Mouse (Mus musculus) liver, embryonic 14.5 days (tissue): ENCODE measurements around the gene Sdhaf2. TPM values are rescaled to one million over a fixed set of nuclear protein-coding genes. Genes with fewer than 3 reads are reported as not detected.

Experiments
- ATAC-seq: fragments of 200-750 bp; cut with Nextera tagmentation; 2 replicates; pipeline ENCODE4 v1.8.0; 2017; ENCODE audit warnings: moderate number of reproducible peaks, mild to moderate bottlenecking, moderate library complexity; ENCODE audit not compliant: insufficient read depth
- DNase-seq, 3 experiments: peaks; one replicate each; pipeline ENCODE4 v3.0.0-alpha.2; 2012 to 2013; ENCODE audit warnings: low read depth in 3 of 3, low spot score in 3 of 3
- H3K27ac ChIP-seq: fragments of 300-500 bp; sonication (generic); 2 replicates; pipeline ENCODE4 v1.5.1; 2014; ENCODE audit warnings: moderate library complexity, mild to moderate bottlenecking, control low read depth, inconsistent platforms
- H3K27me3 ChIP-seq: fragments of 300-500 bp; sonication (generic); 2 replicates; pipeline ENCODE4 v1.6.1; 2014; ENCODE audit warnings: mild to moderate bottlenecking, low read length, moderate library complexity; ENCODE audit not compliant: control insufficient read depth, insufficient read depth
- H3K36me3 ChIP-seq: fragments of 300-500 bp; sonication (generic); replicated peaks from 2 replicates; pipeline ENCODE4 v1.6.1; 2014; ENCODE audit warnings: low read depth; ENCODE audit not compliant: control insufficient read depth, insufficient read depth
- H3K4me1 ChIP-seq, 2 experiments: fragments of 200-500 bp in 1 of 2; fragments of 300-500 bp in 1 of 2; sonication (generic) in 1 of 2; replicated peaks; 2 replicates each; pipeline ENCODE4 v1.6.1; 2012 to 2014; ENCODE audit warnings: antibody characterized with exemption in 1 of 2, inconsistent platforms in 1 of 2, low read length in 1 of 2; ENCODE audit not compliant: control insufficient read depth in 2 of 2, insufficient read depth in 2 of 2
- H3K4me2 ChIP-seq: fragments of 300-500 bp; sonication (generic); 2 replicates; pipeline ENCODE4 v1.6.1; 2014; ENCODE audit warnings: low read depth, mild to moderate bottlenecking, control low read depth, moderate library complexity
- H3K4me3 ChIP-seq, 2 experiments: fragments of 200-500 bp in 1 of 2; fragments of 300-500 bp in 1 of 2; sonication (generic) in 1 of 2; 2 replicates each; pipeline ENCODE4 v1.5.1; 2012 to 2014; ENCODE audit warnings: low read depth in 2 of 2, low read length in 2 of 2, mild to moderate bottlenecking in 2 of 2, control low read depth in 1 of 2, inconsistent platforms in 1 of 2, moderate library complexity in 1 of 2; ENCODE audit not compliant: insufficient read depth in 1 of 2
- H3K9ac ChIP-seq: fragments of 300-500 bp; sonication (generic); replicated peaks from 2 replicates; pipeline ENCODE4 v1.6.1; 2014; ENCODE audit warnings: mild to moderate bottlenecking, control low read depth, moderate library complexity
- H3K9me3 ChIP-seq: fragments of 300-500 bp; sonication (generic); 2 replicates; pipeline ENCODE4 v1.6.1; 2016; ENCODE audit warnings: low read length, mixed read lengths; ENCODE audit not compliant: control insufficient read depth
- CTCF ChIP-seq: IDR thresholded peaks from 2 replicates; pipeline ENCODE4 v1.5.1; 2016; ENCODE audit warnings: antibody characterized with exemption, low read depth, control low read depth
- EP300 ChIP-seq: IDR thresholded peaks from 2 replicates; pipeline ENCODE4 v1.6.1; 2016; ENCODE audit warnings: antibody characterized with exemption, low read depth
- WGBS: fragments of 180-500 bp; shearing (Covaris S2); extraction: QIAGEN DNeasy Blood & Tissue Kit; methylation state at CpG from one replicate; pipeline ENCODE4 v1.1.7; 2014; ENCODE audit not compliant: insufficient replicate concordance; 5-methylcytosine and 5-hydroxymethylcytosine counted together
- polyA plus RNA-seq, 2 experiments: library from polyadenylated mRNA; depleted of rRNA in 1 of 2; stranded (reverse) in 1 of 2; unstranded in 1 of 2; fragments of >200 nt; fragmentation: Nextera tagmentation in 1 of 2; extraction: Ambion mirVana in 1 of 2; gene quantifications; 2 replicates each; pipeline versions ENCODE4 v1.2.1 to v1.2.3; 2012 to 2014

Sdhaf2 gene
- polyA plus RNA-seq, 2 experiments: 20.5 to 26.9 TPM

- ATAC-seq (peak; percentile 51), DNase-seq (no peak)
- no peak overlapping the region for H3K9ac ChIP-seq
- H3K36me3 ChIP-seq: no peaks in the 10 kb centered on the region
- no peaks in the 10 kb centered on the region; a peak in 1 of 4 replicates for H3K4me1 ChIP-seq
- H3K4me3 ChIP-seq: peak overlapping the region in 1 of 2 experiments; percentile 35; a peak in 2 of 4 replicates
- peaks cover 59% of the 10 kb centered on the region for H3K27me3 ChIP-seq
- no peak for TF ChIP-seq EP300
- no peak for TF ChIP-seq CTCF
- peak overlapping the region; percentile 49 for H3K4me2 ChIP-seq
- H3K9me3 ChIP-seq: no peaks in the 10 kb centered on the region
- WGBS: 1% methylated on average over 33 of the region's 34 CpGs
- no peak overlapping the region for H3K27ac ChIP-seq
Observed at GRCm38 (mm10) chr19:10457484-10457800, 68.5 kb downstream of the Sdhaf2 start.

- Histone ChIP-seq H3K9ac (no peak within 1 kb of the TSS), H3K36me3 (no peaks in the 10 kb centered on the region), H3K4me3 (peak within 1 kb of the TSS in 1 of 2 experiments; percentile 35; a peak in 2 of 4 replicates), H3K27ac (no peak within 1 kb of the TSS), H3K4me1 (no peaks in the 10 kb centered on the region; a peak in 1 of 4 replicates), H3K9me3 (no peaks in the 10 kb centered on the region), H3K27me3 (peaks cover 54% of the 10 kb centered on the region), H3K4me2 (peak within 1 kb of the TSS; percentile 49)
- TF ChIP-seq EP300 (no peak), CTCF (peak; percentile 28; the same call in 1 of the 2 replicates)
- DNase-seq (no peak), ATAC-seq (0 out of 2 replicates have a peak, but pooled peaks have one; percentile 11)
- 2% methylated on average over 96 of the region's 96 CpGs for WGBS
Observed at GRCm38 (mm10) chr19:10456752-10457483, 69.0 kb downstream of the Sdhaf2 start, which contains the start of gene Lrrc10b. Gene Lrrc10b, minus strand, starts transcription at chr19:10457473.

GRCm38 (mm10) chr19:10455437-10455806 is 70.5 kb downstream of the Sdhaf2 start:
- no peaks in the 10 kb centered on the region for H3K9me3 ChIP-seq
- DNase-seq (no peak), ATAC-seq (no peak)
- no peaks in the 10 kb centered on the region for H3K36me3 ChIP-seq
- no peak overlapping the region for H3K4me3 ChIP-seq
- no peak overlapping the region for H3K9ac ChIP-seq
- TF ChIP-seq CTCF (no peak), EP300 (no peak)
- WGBS: 58% methylated on average over 3 of the region's 3 CpGs
- H3K27me3 ChIP-seq: peaks cover 47% of the 10 kb centered on the region
- no peak overlapping the region for H3K4me2 ChIP-seq
- no peak overlapping the region for H3K27ac ChIP-seq
- H3K4me1 ChIP-seq: no peaks in the 10 kb centered on the region; a peak in 1 of 4 replicates

GRCm38 (mm10) chr19:10454718-10455436 is 71.1 kb downstream of the Sdhaf2 start:
- DNase-seq: no peak
- Histone ChIP-seq H3K4me3 (no peak overlapping the region), H3K27me3 (peaks cover 44% of the 10 kb centered on the region), H3K36me3 (no peaks in the 10 kb centered on the region), H3K9ac (no peak overlapping the region), H3K4me1 (no peaks in the 10 kb centered on the region; a peak in 1 of 4 replicates), H3K27ac (no peak overlapping the region), H3K4me2 (no peak overlapping the region), H3K9me3 (no peaks in the 10 kb centered on the region)
- TF ChIP-seq CTCF (no peak), EP300 (no peak)
- no peak for ATAC-seq
- WGBS: 38% methylated on average over 4 of the region's 4 CpGs

Other genes with a start within 250 kb of the Sdhaf2 start
- 0.30 and 0.32 TPM in 2 replicates for gene Dagla, start 221.3 kb downstream of the Sdhaf2 start, polyA plus RNA-seq (2012; rRNA removed)
- 0.09 and 0.19 TPM in 2 replicates for gene Dagla, start 221.3 kb downstream of the Sdhaf2 start, polyA plus RNA-seq (2014; fragmentation: Nextera tagmentation; extraction: Ambion mirVana)
- 0.28 and 0.37 TPM in 2 replicates for gene Syt7, start 137.1 kb downstream of the Sdhaf2 start, polyA plus RNA-seq (2012; rRNA removed)
- 0.04 and 0.09 TPM in 2 replicates for gene Syt7, start 137.1 kb downstream of the Sdhaf2 start, polyA plus RNA-seq (2014; fragmentation: Nextera tagmentation; extraction: Ambion mirVana)
- gene Lrrc10b, start 68.7 kb downstream of the Sdhaf2 start, polyA plus RNA-seq (2012; rRNA removed): 0.05 and 0.06 TPM in 2 replicates
- 0.08 TPM in 1 of 2 replicates, not detected in the other for gene Lrrc10b, start 68.7 kb downstream of the Sdhaf2 start, polyA plus RNA-seq (2014; fragmentation: Nextera tagmentation; extraction: Ambion mirVana)
- 0.17 and 0.26 TPM in 2 replicates for gene Ppp1r32, start 43.2 kb downstream of the Sdhaf2 start, polyA plus RNA-seq (2012; rRNA removed)
- 0.19 TPM in 1 of 2 replicates, not detected in the other for gene Ppp1r32, start 43.2 kb downstream of the Sdhaf2 start, polyA plus RNA-seq (2014; fragmentation: Nextera tagmentation; extraction: Ambion mirVana)
- gene Cpsf7, start 876 bp downstream of the Sdhaf2 start, polyA plus RNA-seq (2012; rRNA removed): 16.2 and 22.9 TPM in 2 replicates
- gene Cpsf7, start 876 bp downstream of the Sdhaf2 start, polyA plus RNA-seq (2014; fragmentation: Nextera tagmentation; extraction: Ambion mirVana): 12.8 and 14.1 TPM in 2 replicates
- 9.7 and 15.6 TPM in 2 replicates for gene Tmem216, start 30.1 kb upstream of the Sdhaf2 start, polyA plus RNA-seq (2012; rRNA removed)
- 13.2 and 16.9 TPM in 2 replicates for gene Tmem216, start 30.1 kb upstream of the Sdhaf2 start, polyA plus RNA-seq (2014; fragmentation: Nextera tagmentation; extraction: Ambion mirVana)
- 9.5 and 11.8 TPM in 2 replicates for gene Cyb561a3, start 51.0 kb upstream of the Sdhaf2 start, polyA plus RNA-seq (2012; rRNA removed)
- gene Cyb561a3, start 51.0 kb upstream of the Sdhaf2 start, polyA plus RNA-seq (2014; fragmentation: Nextera tagmentation; extraction: Ambion mirVana): 11.0 and 12.9 TPM in 2 replicates
- gene Tmem138, start 51.2 kb upstream of the Sdhaf2 start, polyA plus RNA-seq (2012; rRNA removed): 7.5 and 8.3 TPM in 2 replicates
- 11.5 and 12.6 TPM in 2 replicates for gene Tmem138, start 51.2 kb upstream of the Sdhaf2 start, polyA plus RNA-seq (2014; fragmentation: Nextera tagmentation; extraction: Ambion mirVana)
- 66.8 and 91.2 TPM in 2 replicates for gene Ddb1, start 79.2 kb upstream of the Sdhaf2 start, polyA plus RNA-seq (2012; rRNA removed)
- gene Ddb1, start 79.2 kb upstream of the Sdhaf2 start, polyA plus RNA-seq (2014; fragmentation: Nextera tagmentation; extraction: Ambion mirVana): 133 and 147 TPM in 2 replicates
- gene Tkfc, start 79.5 kb upstream of the Sdhaf2 start, polyA plus RNA-seq (2012; rRNA removed): 11.7 and 13.9 TPM in 2 replicates
- gene Tkfc, start 79.5 kb upstream of the Sdhaf2 start, polyA plus RNA-seq (2014; fragmentation: Nextera tagmentation; extraction: Ambion mirVana): 15.1 and 15.6 TPM in 2 replicates
- gene Vwce, start 108.1 kb upstream of the Sdhaf2 start, polyA plus RNA-seq (2012; rRNA removed): 6.7 and 8.5 TPM in 2 replicates
- 5.4 and 7.4 TPM in 2 replicates for gene Vwce, start 108.1 kb upstream of the Sdhaf2 start, polyA plus RNA-seq (2014; fragmentation: Nextera tagmentation; extraction: Ambion mirVana)
- 0.02 TPM in 1 of 2 replicates, not detected in the other for gene Pga5, start 151.9 kb upstream of the Sdhaf2 start, polyA plus RNA-seq (2012; rRNA removed)
- gene Pga5, start 151.9 kb upstream of the Sdhaf2 start, polyA plus RNA-seq (2014; fragmentation: Nextera tagmentation; extraction: Ambion mirVana): not detected in 2 replicates
- gene Vps37c, start 162.6 kb upstream of the Sdhaf2 start, polyA plus RNA-seq (2012; rRNA removed): 6.0 and 6.3 TPM in 2 replicates
- 9.3 and 10.4 TPM in 2 replicates for gene Vps37c, start 162.6 kb upstream of the Sdhaf2 start, polyA plus RNA-seq (2014; fragmentation: Nextera tagmentation; extraction: Ambion mirVana)
- gene Cd5, start 212.9 kb upstream of the Sdhaf2 start, polyA plus RNA-seq (2012; rRNA removed): 0.02 and 0.13 TPM in 2 replicates
- gene Cd5, start 212.9 kb upstream of the Sdhaf2 start, polyA plus RNA-seq (2014; fragmentation: Nextera tagmentation; extraction: Ambion mirVana): 0.04 TPM in 1 of 2 replicates, not detected in the other